Mouse (Mus musculus) gastrocnemius, postnatal 14 days (tissue): Measurements from ENCODE around the gene Carnmt1. TPM values are rescaled to one million over a fixed set of nuclear protein-coding genes. Genes with fewer than 3 reads are reported as not detected.

Experiments
- total RNA-seq, 2 experiments: library from RNA; stranded (reverse); gene quantifications; 2 replicates each; pipeline ENCODE4 v1.2.3; 2021

The Carnmt1 gene
- total RNA-seq, 2 experiments from 2014 or later = 69.3 to 72.8 TPM

Other genes starting within 250 kb of the Carnmt1 start
- 10 to 100 TPM; 32.2 to 36.5 TPM for gene Ostf1, start 38.9 kb upstream of the Carnmt1 start, total RNA-seq
- 1 to 10 TPM; 2.4 to 3.6 TPM for gene Nmrk1, start 38.8 kb upstream of the Carnmt1 start, total RNA-seq
- 1 to 10 TPM; 2.6 to 3.1 TPM for gene D030056L22Rik, start 42.4 kb downstream of the Carnmt1 start, total RNA-seq
- under 1 TPM; 0.04 to 0.14 TPM for gene Trpm6, start 79.2 kb downstream of the Carnmt1 start, total RNA-seq